Mouse (Mus musculus) forebrain, embryonic 16.5 days (tissue): ENCODE measurements around the gene Tmprss13. TPM values are rescaled to one million over a fixed set of nuclear protein-coding genes. Genes with fewer than 3 reads are reported as not detected.

Experiments
- ATAC-seq: fragments of 200-750 bp; cut with Nextera tagmentation; 2 replicates; pipeline ENCODE4 v1.8.0; 2017; ENCODE audit warnings: mild to moderate bottlenecking, moderate library complexity
- H3K27ac ChIP-seq: fragments of 300-500 bp; sonication (generic); 2 replicates; pipeline ENCODE4 v1.5.1; 2014; ENCODE audit warnings: low read length, control low read depth
- H3K27me3 ChIP-seq: fragments of 300-500 bp; sonication (generic); replicated peaks from 2 replicates; pipeline ENCODE4 v1.6.1; 2014; ENCODE audit warnings: low read length; ENCODE audit not compliant: control insufficient read depth, insufficient read depth
- H3K36me3 ChIP-seq: fragments of 300-500 bp; sonication (generic); 2 replicates; pipeline ENCODE4 v1.6.1; 2014; ENCODE audit not compliant: control insufficient read depth, insufficient read depth
- H3K4me1 ChIP-seq: fragments of 300-500 bp; sonication (generic); replicated peaks from 2 replicates; pipeline ENCODE4 v1.6.1; 2014; ENCODE audit warnings: low read length; ENCODE audit not compliant: control insufficient read depth, insufficient read depth
- H3K4me2 ChIP-seq: fragments of 300-500 bp; sonication (generic); 2 replicates; pipeline ENCODE4 v1.6.1; 2014; ENCODE audit warnings: mild to moderate bottlenecking, low read length, control low read depth
- H3K4me3 ChIP-seq: fragments of 300-500 bp; sonication (generic); replicated peaks from 2 replicates; pipeline ENCODE4 v1.5.1; 2014; ENCODE audit warnings: mild to moderate bottlenecking, low read length, control low read depth
- H3K9ac ChIP-seq: fragments of 300-500 bp; sonication (generic); replicated peaks from 2 replicates; pipeline ENCODE4 v1.6.1; 2014; ENCODE audit warnings: low read depth, low read length, control low read depth
- H3K9me3 ChIP-seq: fragments of 300-500 bp; sonication (generic); 2 replicates; pipeline ENCODE4 v1.6.1; 2016; ENCODE audit warnings: low read length; ENCODE audit not compliant: control insufficient read depth
- WGBS: fragments of 180-500 bp; shearing (Covaris S2); extraction: QIAGEN DNeasy Blood & Tissue Kit; methylation state at CpG from one replicate; pipeline ENCODE4 v1.1.7; 2014; 5-methylcytosine and 5-hydroxymethylcytosine counted together
- polyA plus RNA-seq: library from polyadenylated mRNA; unstranded; fragments of >200 nt; fragmentation: Nextera tagmentation; extraction: Ambion mirVana; gene quantifications from 2 replicates; pipeline ENCODE4 v1.2.1, GENCODE M21; 2015

The Tmprss13 gene
- polyA plus RNA-seq, 1 experiment from 2014 or later, result not detected

DNA sequence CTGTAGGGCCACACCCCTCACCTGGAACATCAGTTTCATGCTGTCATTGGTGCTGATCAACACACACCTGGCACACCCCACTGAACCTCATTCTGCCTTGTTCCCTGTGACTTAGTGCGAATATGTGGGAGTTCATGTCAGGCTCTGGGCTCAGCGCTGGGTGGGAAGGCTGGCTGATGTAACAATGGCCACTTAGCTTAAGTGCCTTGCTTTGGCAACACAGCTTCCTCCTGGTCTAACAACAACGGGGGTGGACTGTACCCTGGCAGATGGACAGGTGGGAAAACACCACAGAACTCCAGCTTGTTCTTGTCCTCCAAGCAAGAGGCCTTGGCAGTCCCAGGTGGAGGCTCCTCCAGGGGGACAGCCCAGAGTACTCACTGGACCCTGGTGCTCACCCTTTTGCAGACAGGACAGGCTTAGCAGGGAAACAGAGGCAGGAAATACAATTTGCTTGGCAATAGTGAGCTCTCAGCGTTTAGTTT lies 3.1 kb downstream of the Tmprss13 start:
- H3K9me3 ChIP-seq, result no peaks in the 10 kb centered on the region
- no peak overlapping the region for H3K9ac ChIP-seq
- H3K36me3 ChIP-seq, result no peaks in the 10 kb centered on the region
- no peak for ATAC-seq
- no peak overlapping the region for H3K27ac ChIP-seq
- no peaks in the 10 kb centered on the region for H3K4me1 ChIP-seq
- no peak overlapping the region for H3K4me2 ChIP-seq
- no peaks in the 10 kb centered on the region for H3K27me3 ChIP-seq
- 85% methylated on average over 4 of the region's 4 CpGs for WGBS
- no peak overlapping the region for H3K4me3 ChIP-seq

DNA sequence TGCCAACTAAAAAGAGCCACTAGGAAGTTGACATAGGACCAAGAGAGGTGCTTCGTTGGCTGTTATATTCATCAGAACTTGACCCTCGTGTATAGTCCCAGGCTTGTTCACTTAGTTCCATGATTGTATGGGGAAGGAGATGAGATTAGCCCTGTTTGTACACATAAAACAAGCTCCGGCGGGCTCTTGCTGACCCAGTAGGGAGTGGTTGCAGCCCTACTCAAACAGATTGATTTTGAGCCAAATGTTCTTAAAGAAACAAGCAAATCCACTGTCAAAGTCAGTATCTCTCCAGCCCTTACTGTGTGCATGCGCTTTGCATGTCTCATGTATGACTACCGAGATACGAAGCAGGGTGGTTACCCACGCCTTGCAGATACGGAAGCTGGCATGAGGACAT lies 7.5 kb downstream of the Tmprss13 start:
- no peaks in the 10 kb centered on the region for H3K27me3 ChIP-seq
- no peaks in the 10 kb centered on the region for H3K4me1 ChIP-seq
- no peak for ATAC-seq
- no peak overlapping the region for H3K4me3 ChIP-seq
- no peaks in the 10 kb centered on the region for H3K9me3 ChIP-seq
- H3K27ac ChIP-seq, result no peak overlapping the region
- WGBS, result 92% methylated on average over 9 of the region's 9 CpGs
- H3K9ac ChIP-seq, result no peak overlapping the region
- no peak overlapping the region for H3K4me2 ChIP-seq
- no peaks in the 10 kb centered on the region for H3K36me3 ChIP-seq

DNA sequence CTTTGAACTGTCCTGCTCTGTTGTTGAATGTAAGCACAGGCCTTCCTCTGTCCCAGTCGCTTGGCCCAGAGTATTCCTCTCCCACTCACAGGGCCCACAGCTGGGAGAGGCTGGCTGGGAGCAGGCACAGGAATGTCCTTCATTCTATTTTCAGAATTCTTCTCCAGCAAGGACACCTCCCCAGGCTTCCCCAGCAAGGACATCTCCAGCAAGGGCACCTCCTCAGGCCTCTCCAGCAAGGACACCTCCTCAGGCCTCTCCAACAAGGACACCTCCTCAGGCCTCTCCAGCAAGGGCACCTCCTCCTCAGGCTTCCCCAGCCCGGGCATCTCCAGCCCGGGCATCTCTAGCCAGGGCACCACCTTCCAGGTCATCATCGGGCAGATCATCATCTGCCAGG lies 9.4 kb downstream of the Tmprss13 start:
- H3K9me3 ChIP-seq, result no peaks in the 10 kb centered on the region
- H3K27me3 ChIP-seq, result no peaks in the 10 kb centered on the region
- ATAC-seq, result no peak
- no peak overlapping the region for H3K4me3 ChIP-seq
- 89% methylated on average over 4 of the region's 4 CpGs for WGBS
- no peak overlapping the region for H3K4me2 ChIP-seq
- no peak overlapping the region for H3K27ac ChIP-seq
- H3K36me3 ChIP-seq, result no peaks in the 10 kb centered on the region
- no peaks in the 10 kb centered on the region for H3K4me1 ChIP-seq
- H3K9ac ChIP-seq, result no peak overlapping the region

DNA sequence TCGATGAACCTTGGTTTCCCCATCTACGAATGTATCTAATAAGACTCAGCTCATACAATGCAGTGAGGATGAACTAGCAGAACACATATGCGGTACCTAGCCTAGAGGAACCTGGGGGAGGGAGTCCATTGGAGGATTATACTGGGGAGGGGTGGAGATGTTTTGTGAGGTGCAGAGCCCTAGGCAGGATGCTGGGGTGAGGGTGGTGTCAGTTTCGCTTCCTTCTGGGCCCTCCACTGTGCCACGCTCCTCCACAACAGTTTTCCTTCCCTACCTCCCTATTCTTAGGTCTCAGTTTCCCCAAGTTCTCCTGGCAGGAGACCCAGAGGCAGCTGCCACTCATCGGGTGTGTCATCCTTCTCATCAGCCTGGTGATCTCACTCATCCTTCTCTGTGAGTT lies 10.7 kb downstream of the Tmprss13 start:
- ATAC-seq, result no peak
- Histone ChIP-seq H3K9me3 (no peaks in the 10 kb centered on the region), H3K27me3 (no peaks in the 10 kb centered on the region), H3K4me2 (no peak overlapping the region), H3K36me3 (no peaks in the 10 kb centered on the region), H3K27ac (no peak overlapping the region), H3K4me1 (no peaks in the 10 kb centered on the region), H3K9ac (no peak overlapping the region), H3K4me3 (no peak overlapping the region)
- WGBS, result 94% methylated on average over 6 of the region's 6 CpGs

DNA sequence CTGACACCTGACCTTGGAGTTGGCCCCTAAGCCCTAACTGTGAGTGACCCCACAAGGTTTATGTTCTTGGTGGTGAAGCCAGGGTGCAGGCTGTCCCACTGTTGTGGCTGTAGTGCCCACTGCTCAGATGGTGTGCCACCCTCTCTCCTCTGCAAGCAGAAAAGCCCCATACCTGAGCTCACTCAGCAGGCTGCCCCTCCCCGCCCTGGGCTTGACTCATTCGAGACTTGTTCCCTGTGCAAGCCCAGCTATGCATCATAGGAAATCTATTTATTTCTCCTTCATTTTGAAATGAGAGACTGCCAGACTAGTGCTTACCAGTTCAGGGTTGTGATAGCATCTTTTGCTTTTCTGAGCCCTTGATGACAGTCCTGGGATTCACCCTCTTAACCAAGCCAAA lies 18.5 kb downstream of the Tmprss13 start:
- Histone ChIP-seq H3K27me3 (no peaks in the 10 kb centered on the region), H3K9me3 (no peaks in the 10 kb centered on the region), H3K4me3 (no peak overlapping the region), H3K4me2 (no peak overlapping the region), H3K9ac (no peak overlapping the region), H3K27ac (no peak overlapping the region), H3K36me3 (no peaks in the 10 kb centered on the region), H3K4me1 (no peaks in the 10 kb centered on the region)
- 73% methylated on average over 2 of the region's 2 CpGs for WGBS
- ATAC-seq, result no peak

DNA sequence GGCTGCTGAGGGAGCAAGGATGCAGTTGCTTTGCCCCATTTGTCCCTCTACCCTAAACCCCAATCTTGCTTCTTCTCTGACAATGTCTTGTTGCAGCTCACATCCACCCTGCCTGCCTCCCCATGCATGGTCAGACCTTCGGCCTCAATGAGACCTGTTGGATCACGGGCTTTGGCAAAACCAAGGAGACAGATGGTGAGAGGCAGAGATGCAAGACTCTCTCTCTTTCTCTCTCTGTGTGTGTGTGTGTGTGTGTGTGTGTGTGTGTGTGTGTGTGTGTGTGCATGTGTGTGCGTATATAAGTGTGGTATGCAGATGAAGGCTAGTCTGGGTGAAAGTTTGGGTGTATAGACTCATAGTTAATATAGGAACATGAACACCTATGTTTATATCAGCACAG lies 24.2 kb downstream of the Tmprss13 start:
- Histone ChIP-seq H3K36me3 (no peaks in the 10 kb centered on the region), H3K9me3 (no peaks in the 10 kb centered on the region), H3K4me1 (no peaks in the 10 kb centered on the region), H3K27ac (no peak overlapping the region), H3K9ac (no peak overlapping the region), H3K4me3 (no peak overlapping the region), H3K4me2 (no peak overlapping the region), H3K27me3 (no peaks in the 10 kb centered on the region)
- WGBS, result 87% methylated on average over 3 of the region's 3 CpGs
- ATAC-seq, result no peak

DNA sequence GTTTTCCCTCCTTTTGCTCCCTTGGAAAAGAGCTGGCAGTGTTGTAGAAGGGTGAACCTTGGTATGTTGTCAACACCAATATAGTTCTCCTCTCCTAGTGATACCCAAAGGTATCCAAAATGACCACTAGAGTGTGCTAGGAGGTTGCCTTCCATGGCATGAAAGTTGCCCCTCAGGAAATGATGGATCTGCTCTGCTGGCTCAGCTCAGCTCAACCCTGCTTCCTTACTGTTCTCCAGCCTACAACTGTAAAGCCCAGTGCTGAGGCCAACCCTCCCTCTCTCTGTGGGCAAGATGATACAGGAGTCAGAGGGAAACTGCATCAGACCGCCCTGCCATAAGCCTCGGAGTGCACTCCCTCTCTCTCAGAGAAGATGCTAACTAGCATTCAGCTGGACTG lies 26.6 kb downstream of the Tmprss13 start:
- no peaks in the 10 kb centered on the region for H3K4me1 ChIP-seq
- no peak overlapping the region for H3K4me3 ChIP-seq
- no peak overlapping the region for H3K4me2 ChIP-seq
- no peaks in the 10 kb centered on the region for H3K36me3 ChIP-seq
- ATAC-seq, result peak; percentile 45
- WGBS, result 78% methylated on average over 2 of the region's 2 CpGs
- H3K27ac ChIP-seq, result no peak overlapping the region
- H3K9me3 ChIP-seq, result no peaks in the 10 kb centered on the region
- no peaks in the 10 kb centered on the region for H3K27me3 ChIP-seq
- no peak overlapping the region for H3K9ac ChIP-seq

DNA sequence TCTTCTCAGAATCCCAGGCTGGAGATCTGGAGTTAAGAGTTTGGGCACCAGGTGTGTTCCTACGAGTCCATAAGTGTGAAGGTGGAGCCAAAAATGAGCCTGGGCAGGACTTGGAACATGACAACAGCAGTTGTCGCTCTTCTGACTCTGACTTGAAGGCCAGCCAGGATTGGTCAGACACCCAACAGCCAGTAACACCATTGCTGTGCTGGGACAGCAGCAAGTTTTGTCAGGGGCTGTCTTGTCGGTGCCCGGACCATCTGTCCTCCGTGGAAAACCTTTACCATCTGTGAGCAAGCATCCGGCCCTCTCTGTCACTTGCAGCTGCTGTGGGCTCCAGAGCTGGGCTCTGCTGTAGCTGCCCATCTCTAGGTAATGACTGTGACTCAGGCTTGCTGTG lies 27.4 kb downstream of the Tmprss13 start:
- no peak for ATAC-seq
- Histone ChIP-seq H3K36me3 (no peaks in the 10 kb centered on the region), H3K9me3 (no peaks in the 10 kb centered on the region), H3K4me3 (no peak overlapping the region), H3K9ac (no peak overlapping the region), H3K27ac (no peak overlapping the region), H3K27me3 (no peaks in the 10 kb centered on the region), H3K4me1 (no peaks in the 10 kb centered on the region), H3K4me2 (no peak overlapping the region)
- 58% methylated on average over 6 of the region's 6 CpGs for WGBS

DNA sequence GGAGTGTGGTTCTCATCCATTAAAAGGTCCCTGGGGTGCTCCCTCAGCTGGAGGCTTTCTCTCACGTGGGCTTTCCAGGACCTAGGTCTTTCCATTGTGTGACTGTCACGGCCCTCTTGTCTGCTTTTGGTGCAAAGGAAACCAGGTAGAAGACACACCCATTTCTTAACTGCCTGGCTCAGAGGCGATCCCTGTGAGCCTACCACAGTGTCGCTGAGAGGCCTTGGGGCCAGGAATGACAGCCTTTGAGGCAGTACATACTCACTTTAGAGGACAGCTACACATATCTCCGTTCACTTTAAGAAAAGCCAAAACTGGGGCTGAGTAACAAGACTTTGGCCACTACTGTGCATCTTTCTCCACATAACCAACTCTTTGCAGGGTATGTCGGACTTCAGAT lies 29.7 kb downstream of the Tmprss13 start:
- H3K4me1 ChIP-seq, result no peaks in the 10 kb centered on the region
- H3K4me3 ChIP-seq, result no peak overlapping the region
- H3K36me3 ChIP-seq, result no peaks in the 10 kb centered on the region
- no peaks in the 10 kb centered on the region for H3K9me3 ChIP-seq
- no peaks in the 10 kb centered on the region for H3K27me3 ChIP-seq
- ATAC-seq, result no peak
- WGBS, result 76% methylated on average over 6 of the region's 6 CpGs
- H3K4me2 ChIP-seq, result no peak overlapping the region
- no peak overlapping the region for H3K9ac ChIP-seq
- no peak overlapping the region for H3K27ac ChIP-seq

DNA sequence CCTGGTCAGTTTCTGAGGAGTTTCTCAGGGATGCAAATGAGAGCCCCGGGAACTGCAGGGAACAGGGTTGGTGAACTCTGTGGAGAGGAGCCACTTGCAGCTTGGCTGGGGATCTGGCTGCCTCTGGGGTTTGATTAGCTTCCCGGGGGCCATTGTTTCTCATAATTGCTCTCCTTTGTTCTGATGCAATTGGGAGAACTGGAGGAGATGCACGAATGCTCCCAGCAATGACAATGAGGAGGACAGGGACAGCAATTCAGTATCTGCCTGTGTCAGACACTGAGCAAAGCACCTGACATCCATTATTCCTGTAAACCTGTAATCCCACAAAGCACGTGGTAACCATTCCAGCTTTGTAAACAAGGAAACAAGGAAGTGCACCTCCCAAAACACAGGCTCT lies 30.3 kb downstream of the Tmprss13 start:
- H3K27me3 ChIP-seq, result no peaks in the 10 kb centered on the region
- no peak overlapping the region for H3K9ac ChIP-seq
- H3K27ac ChIP-seq, result no peak overlapping the region
- 0 out of 2 replicates have a peak, but pooled peaks have one; percentile 18 for ATAC-seq
- H3K36me3 ChIP-seq, result no peaks in the 10 kb centered on the region
- no peak overlapping the region for H3K4me3 ChIP-seq
- 11% methylated on average over 4 of the region's 4 CpGs for WGBS
- no peaks in the 10 kb centered on the region for H3K9me3 ChIP-seq
- no peaks in the 10 kb centered on the region for H3K4me1 ChIP-seq
- H3K4me2 ChIP-seq, result no peak overlapping the region
